Mouse (Mus musculus): ENCODE measurements at regions not wholly inside any gene's neighbourhood (a gene's known extent, or its start where the extent isn't known, plus 50 kb on each side); places are given as distances from the start of the nearest gene placed in this dataset.

DNA sequence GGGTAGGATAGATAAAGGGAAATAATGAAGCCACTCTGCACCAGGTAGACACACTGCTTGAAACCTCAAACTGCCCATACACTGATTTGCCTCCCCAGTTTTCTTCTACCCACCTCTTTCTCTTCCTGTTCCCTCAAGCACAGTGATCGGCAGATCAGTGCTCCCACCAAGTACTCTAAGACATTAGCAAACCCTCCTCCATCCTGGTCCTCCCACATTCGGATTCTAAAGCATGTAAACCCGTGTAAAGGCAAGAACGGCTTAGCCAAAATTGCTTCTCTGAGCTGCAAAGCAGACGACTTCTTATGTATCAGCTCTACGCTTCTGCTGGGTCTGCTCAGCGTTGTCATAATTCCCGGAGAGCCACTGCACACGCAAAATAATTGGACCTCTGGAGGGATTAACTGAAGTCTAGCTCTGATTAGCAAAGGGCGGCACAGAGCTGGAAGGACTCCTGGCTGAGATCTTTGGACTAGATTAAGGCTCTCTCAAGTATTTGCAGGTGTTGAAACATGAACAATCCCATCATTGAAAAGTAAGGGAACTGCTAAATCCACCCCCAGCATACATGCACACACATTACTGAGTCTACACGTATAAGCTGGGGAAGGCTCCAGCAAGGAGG is 67.2 kb downstream of the Mtx3 start:
- DNase-seq: no peak

DNA sequence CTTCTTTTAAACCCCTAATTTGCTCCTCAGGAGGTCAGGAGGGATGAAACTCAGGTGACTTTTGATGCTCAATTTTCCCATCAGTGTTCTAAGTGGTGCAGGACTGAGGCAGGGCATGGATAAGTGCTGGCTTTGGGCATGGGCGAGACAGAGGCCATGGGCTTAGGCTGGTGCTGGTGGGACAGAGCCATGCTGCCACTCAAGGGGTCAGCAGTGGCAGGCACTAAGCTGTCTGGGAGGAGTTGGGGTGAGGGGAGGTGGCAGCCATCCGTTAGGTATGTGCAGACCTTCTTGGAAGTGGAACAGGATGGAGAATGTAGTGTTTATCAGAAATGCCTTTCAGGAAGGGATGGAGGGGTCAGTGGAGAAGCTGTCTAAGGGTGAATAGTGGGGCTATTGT is 68.1 kb downstream of the Mtx3 start:
- no peak for DNase-seq

- no peak for DNase-seq
These were observed 70.1 kb downstream of the Mtx3 start for GRCm38 (mm10) chr13:92914631-92915030.

GRCm38 (mm10) chr13:92915221-92915839 is 70.8 kb downstream of the Mtx3 start:
- DNase-seq: no peak

GRCm38 (mm10) chr13:92915948-92916710 is 71.6 kb downstream of the Mtx3 start:
- DNase-seq: no peak

- DNase-seq: no peak
These were observed 75.3 kb downstream of the Mtx3 start for GRCm38 (mm10) chr13:92919882-92920281.

GRCm38 (mm10) chr13:92921936-92922335 is 77.4 kb downstream of the Mtx3 start:
- DNase-seq: no peak

DNA sequence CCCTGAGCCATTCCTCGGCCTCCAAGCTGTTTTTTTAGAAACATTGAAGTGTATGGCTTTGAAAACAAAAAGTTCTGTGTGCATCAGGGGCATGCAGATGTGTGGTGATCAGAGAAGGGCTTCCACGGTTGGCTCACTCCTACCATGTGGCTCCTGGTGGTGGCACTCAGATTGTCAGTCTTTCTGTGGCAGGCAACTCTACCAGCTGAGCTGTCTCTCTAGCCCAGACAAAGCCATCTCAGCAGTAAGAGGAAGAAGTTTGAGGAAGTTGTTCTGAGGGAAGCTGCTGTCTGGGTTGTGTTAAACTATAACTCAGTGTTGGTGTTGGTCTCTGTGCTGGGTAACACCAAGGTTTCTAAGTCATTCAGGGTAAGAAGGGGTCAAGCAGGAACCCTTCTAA is 78.9 kb downstream of the Mtx3 start:
- no peak for DNase-seq

- DNase-seq: no peak
These were observed 79.5 kb downstream of the Mtx3 start for GRCm38 (mm10) chr13:92924021-92924420.

- DNase-seq: no peak
These were observed 80.6 kb downstream of the Mtx3 start for GRCm38 (mm10) chr13:92925196-92925595.

DNA sequence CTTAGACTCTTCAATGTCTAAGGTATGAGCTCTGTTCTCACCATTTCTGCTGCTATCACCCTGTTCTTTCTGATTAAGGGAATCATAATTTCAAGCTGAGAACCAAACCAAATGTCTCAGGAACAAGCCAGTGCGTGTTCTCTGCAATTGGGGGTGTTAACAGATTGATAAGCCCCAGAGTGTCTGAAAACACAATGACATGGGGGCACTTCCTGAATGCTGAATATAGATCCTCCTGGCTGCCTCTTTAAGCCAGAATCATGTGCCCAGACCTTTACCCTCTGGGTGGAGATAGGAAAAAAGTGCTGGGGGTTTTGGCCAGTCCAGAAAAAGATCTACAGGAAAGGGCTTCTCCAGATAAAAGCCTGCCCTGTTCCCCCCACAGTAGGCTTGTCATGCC is 84.0 kb downstream of the Mtx3 start:
- DNase-seq: no peak

DNA sequence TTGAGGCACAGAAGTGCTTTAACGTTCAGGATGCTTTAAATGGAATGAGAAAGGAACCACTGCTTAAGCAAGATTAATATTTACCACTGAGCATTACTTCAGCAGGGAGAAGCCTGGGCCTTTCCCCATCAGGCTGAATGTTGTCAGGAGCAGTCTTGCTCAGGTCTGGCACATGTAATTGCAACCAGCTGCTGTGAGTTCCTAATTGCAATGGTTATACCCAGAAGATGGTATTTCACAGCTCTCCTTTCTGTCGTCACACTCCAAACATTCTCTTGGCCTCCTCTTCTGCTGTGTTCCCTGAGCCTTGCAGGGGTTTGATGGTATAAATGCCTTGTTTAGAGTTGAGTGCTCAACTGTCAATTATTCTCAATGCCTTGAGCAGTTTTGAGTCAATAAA is 87.1 kb downstream of the Mtx3 start:
- DNase-seq: no peak

GRCm38 (mm10) chr13:92939032-92939431 is 94.5 kb downstream of the Mtx3 start:
- DNase-seq: no peak

DNA sequence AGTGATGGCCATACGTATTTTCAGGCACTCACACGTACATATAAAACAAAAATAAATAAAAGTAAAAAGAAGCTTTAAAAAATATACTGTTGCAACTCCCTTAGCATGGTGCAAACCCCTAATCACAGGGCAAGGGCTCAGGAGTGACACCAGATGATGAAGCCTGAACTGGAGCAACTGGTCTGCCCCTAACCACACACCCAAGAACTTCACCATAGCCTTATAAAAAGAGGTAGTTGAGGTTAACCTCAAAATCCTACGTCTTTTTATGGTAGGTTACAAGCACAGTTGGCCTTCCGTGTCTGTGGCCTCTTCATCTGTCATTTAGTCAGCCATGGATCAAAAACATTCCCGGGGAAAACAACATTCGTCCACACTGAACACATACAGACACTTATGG is 96.0 kb downstream of the Mtx3 start:
- DNase-seq: no peak

GRCm38 (mm10) chr13:92948560-92948959 is 104.0 kb downstream of the Mtx3 start:
- no peak for DNase-seq

DNA sequence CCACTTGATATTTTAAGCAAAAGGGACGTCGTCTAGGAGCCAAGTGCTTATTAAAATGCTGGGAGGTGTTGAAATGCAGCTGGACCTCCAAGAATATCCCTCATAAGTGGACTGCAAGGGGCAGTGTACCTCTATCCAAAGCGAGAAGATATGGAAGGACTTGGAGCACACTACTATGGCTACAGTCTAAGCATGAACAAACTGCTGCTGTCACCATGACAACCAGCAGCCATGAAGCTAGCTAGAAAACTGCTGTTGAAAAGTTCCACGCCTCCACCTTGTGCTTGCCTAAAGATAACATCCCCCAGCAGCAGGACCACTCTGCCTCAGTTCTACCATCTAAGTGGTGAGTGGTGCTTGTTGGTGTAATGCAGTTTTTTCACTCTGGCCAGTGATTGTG is 115.5 kb downstream of the Mtx3 start:
- no peak for DNase-seq

DNA sequence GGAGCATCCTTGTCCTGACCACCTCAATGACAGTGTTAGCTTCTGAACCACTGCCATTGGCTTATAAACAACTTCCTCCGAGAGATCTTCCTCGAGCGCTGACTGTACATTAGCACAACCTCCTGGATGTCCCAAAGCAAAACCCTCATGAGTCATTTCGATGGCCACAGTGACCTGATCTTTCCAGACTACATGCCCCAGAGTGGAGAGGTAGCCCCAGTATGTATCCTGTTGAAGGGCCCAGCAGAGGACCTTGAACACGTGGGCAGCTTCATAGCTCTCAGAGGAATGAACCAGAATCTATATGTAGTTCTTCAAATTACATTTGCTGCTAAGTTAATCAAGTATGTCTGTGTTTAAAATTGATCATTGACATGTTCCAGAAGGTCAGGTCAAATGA is 118.1 kb downstream of the Mtx3 start:
- DNase-seq: no peak

- DNase-seq: no peak
These were observed 118.9 kb downstream of the Mtx3 start for GRCm38 (mm10) chr13:92963351-92963895.

GRCm38 (mm10) chr13:92964213-92964743 is 119.7 kb downstream of the Mtx3 start:
- DNase-seq: no peak

GRCm38 (mm10) chr13:92967025-92967610 is 122.6 kb downstream of the Mtx3 start:
- DNase-seq: no peak

DNA sequence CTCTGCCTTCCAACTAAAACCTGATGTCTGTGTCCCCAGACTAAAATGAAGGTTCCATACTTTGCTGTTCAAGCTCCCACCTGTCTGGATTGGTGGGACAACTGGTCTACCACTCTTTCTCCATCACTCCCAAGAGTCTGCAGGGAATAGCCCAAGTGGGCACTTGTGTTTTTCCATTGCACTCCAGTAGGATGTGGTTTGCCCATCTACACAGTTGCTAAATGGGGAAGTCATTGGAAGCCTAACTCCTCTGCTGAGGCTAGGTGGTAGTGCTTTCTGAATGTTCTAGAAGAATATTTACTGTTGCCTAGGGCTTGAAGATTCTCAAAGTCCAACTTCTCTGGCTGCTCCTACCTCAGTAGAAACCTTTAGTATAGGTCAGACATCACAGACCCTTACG is 125.0 kb downstream of the Mtx3 start:
- DNase-seq: no peak

GRCm38 (mm10) chr13:92972891-92973290 is 128.3 kb downstream of the Mtx3 start:
- no peak for DNase-seq

DNA sequence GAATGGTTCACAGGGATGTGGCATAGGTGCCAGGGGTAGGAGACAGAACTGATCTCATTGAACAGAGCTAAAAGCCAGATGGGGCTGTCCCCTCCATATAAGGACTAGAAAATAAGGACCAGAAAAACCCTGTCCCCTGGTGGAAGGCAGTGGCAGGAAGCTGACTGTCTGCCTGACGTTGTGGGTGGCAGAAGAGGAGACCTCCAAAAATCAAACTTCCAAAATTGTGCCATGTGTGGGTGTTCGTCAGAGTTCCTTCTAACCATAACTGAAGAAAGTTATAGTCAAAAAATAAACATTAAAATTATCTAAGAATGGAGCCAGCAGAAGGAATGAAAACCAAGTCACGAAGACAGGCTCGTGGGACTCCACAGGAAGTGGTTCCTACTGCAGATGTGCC is 129.2 kb downstream of the Mtx3 start:
- no peak for DNase-seq

All from thymus, postnatal 14 days (tissue).